Mouse (Mus musculus): Measurements from ENCODE around the gene Cplane1.

DNA sequence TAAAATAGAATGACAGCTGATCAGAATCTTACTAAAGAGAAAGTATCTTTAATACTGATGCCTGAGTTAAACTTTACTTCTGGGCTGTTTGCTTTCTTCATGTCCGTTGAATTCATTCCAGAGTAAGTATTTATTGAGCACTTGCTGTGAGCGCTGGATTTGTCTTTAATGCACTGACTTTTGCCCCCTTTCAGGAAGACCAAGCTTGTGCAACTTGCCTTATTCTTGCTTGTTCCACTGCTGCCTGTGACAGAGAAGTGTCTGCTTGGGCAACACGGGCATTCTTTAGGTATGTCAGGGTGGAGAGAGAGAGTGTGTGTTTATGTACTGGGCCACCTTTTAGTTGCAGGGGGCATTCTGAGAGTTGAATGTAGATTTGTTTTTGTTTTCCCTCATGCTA lies 37.6 kb upstream of the Cplane1 start:
- TF ChIP-seq POLR2A (IDR thresholded peaks at IDR 0.05; ENCODE audit: control insufficient read depth in 1 of 2, insufficient read depth in 1 of 2, low read depth in 1 of 2, low read length in 2 of 2, poor library complexity in 1 of 2): no peak
- TF ChIP-seq USF1 (IDR thresholded peaks at IDR 0.05; ENCODE audit: low read depth, low read length): no peak
- TF ChIP-seq RCOR1 (IDR thresholded peaks at IDR 0.05; ENCODE audit: low read depth, low read length): no peak

Measured in MEL (cell line).